Mouse (Mus musculus) embryonic facial prominence, embryonic 15.5 days (tissue): ENCODE data around the gene Qsox1. TPM values are rescaled to one million over a fixed set of nuclear protein-coding genes. Genes with fewer than 3 reads are reported as not detected.

Source experiments
- ATAC-seq: fragments of 200-750 bp; cut with Nextera tagmentation; 2 replicates; pipeline ENCODE4 v1.8.0; 2017; ENCODE audit warnings: low read depth, moderate TSS enrichment; ENCODE audit not compliant: insufficient number of reproducible peaks, low FRiP score, low TSS enrichment
- H3K27ac ChIP-seq: fragments of 300-500 bp; sonication (generic); replicated peaks from 2 replicates; pipeline ENCODE4 v1.5.1; 2015; ENCODE audit warnings: mild to moderate bottlenecking, inconsistent platforms
- H3K27me3 ChIP-seq: fragments of 300-500 bp; sonication (generic); 2 replicates; pipeline ENCODE4 v1.6.1; 2015; ENCODE audit warnings: inconsistent platforms
- H3K36me3 ChIP-seq: fragments of 300-500 bp; sonication (generic); 2 replicates; pipeline ENCODE4 v1.6.1; 2015; ENCODE audit warnings: mild to moderate bottlenecking, inconsistent platforms
- H3K4me1 ChIP-seq: fragments of 300-500 bp; sonication (generic); 2 replicates; pipeline ENCODE4 v1.6.1; 2015; ENCODE audit warnings: inconsistent platforms
- H3K4me2 ChIP-seq: fragments of 300-500 bp; sonication (generic); replicated peaks from 2 replicates; pipeline ENCODE4 v1.6.1; 2015; ENCODE audit warnings: mild to moderate bottlenecking, inconsistent platforms
- H3K4me3 ChIP-seq: fragments of 300-500 bp; sonication (generic); replicated peaks from 2 replicates; pipeline ENCODE4 v1.5.1; 2015; ENCODE audit warnings: mild to moderate bottlenecking, inconsistent platforms
- H3K9ac ChIP-seq: fragments of 300-500 bp; sonication (generic); 2 replicates; pipeline ENCODE4 v1.6.1; 2015; ENCODE audit warnings: inconsistent platforms
- H3K9me3 ChIP-seq: fragments of 300-500 bp; sonication (generic); replicated peaks from 2 replicates; pipeline ENCODE4 v1.6.1; 2016; ENCODE audit warnings: inconsistent platforms
- WGBS: fragments of 180-500 bp; shearing (Covaris S2); methylation state at CpG from one replicate; pipeline ENCODE4 v1.1.7; 2015; 5-methylcytosine and 5-hydroxymethylcytosine counted together
- polyA plus RNA-seq: library from polyadenylated mRNA; unstranded; fragments of >200 nt; fragmentation: Nextera tagmentation; extraction: Ambion mirVana; gene quantifications from 2 replicates; pipeline ENCODE4 v1.2.1, GENCODE M21; 2015

The Qsox1 gene
- polyA plus RNA-seq = 41.4 and 42.2 TPM in 2 replicates

GRCm38 (mm10) chr1:155812581-155813499 lies at the start of gene Qsox1:
TSS of gene Qsox1 (minus strand) at chr1:155812889.
- H3K27ac ChIP-seq = peak within 1 kb of the TSS; percentile 76
- ATAC-seq = peak; percentile 91
- H3K4me1 ChIP-seq = peaks cover 25% of the 10 kb centered on the region
- H3K36me3 ChIP-seq = no peaks in the 10 kb centered on the region
- H3K9me3 ChIP-seq = no peaks in the 10 kb centered on the region
- H3K4me3 ChIP-seq = peak within 1 kb of the TSS; percentile 72
- under 1% methylated on average over 62 of the region's 67 CpGs for WGBS
- no peaks in the 10 kb centered on the region for H3K27me3 ChIP-seq
- peak within 1 kb of the TSS; percentile 77 for H3K4me2 ChIP-seq
- H3K9ac ChIP-seq = peak within 1 kb of the TSS; percentile 58

DNA sequence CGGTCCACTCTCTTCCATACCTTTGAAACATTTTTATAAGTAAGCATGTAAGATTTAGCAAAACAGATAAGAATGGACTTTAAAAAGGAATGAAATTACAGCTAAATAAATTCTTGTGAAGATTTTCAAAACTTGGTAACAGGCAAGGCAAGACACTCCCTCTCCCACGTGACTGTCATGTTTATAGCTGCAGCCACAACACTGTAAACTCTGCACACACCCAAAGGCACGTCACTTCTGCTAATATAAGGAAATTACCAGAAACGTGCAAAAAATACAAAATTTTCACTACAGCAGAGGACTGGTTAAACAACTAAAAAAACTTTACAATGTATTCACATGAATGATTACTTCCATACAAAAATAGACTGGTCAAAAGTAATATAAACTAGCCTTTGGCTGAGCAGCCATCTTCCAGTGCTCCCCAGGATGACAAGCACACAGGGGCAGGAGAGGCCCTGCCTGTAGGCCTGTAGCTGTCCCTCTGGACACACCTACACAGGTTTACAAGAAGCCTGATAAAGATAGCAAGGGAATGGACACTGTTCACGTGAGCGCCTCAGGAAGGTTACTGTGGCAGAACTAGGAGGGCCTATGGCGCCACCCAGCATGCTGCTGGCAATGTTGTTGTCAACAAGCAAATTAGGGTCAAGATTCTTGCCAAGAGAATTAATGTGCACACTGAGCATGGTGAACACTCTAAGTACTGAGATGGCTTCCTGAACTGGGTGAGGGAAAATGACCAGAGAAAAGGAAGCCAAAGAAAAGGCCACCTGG lies 42.4 kb upstream of the Qsox1 start:
- ATAC-seq = no peak
- Histone ChIP-seq H3K27me3 (no peaks in the 10 kb centered on the region), H3K4me2 (no peak overlapping the region), H3K4me3 (no peak overlapping the region), H3K9me3 (no peaks in the 10 kb centered on the region), H3K36me3 (peaks cover 57% of the 10 kb centered on the region), H3K4me1 (no peaks in the 10 kb centered on the region), H3K9ac (no peak overlapping the region), H3K27ac (no peak overlapping the region)
- 82% methylated on average over 7 of the region's 7 CpGs for whole genome bisulfite sequencing

DNA sequence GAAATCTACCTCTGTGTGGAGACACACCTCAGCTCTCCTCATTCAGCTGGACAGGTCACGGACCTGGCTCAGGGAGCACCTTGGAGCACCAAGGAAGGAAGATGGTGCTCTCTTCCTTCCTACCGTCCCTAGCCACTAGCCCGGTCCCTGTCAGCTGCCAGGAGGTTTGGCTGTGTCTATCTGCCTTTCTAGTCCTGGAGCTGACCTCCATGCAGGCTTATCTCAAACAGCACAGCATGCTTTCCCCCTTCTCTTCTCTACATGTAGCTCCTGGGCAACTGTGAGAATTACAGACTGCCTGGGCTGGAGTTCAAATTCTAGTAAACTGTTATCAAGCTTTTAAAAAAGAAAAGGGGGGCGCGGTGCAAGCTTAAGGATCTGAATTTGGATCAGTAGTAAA lies 40.3 kb upstream of the Qsox1 start:
- no peaks in the 10 kb centered on the region for H3K27me3 ChIP-seq

DNA sequence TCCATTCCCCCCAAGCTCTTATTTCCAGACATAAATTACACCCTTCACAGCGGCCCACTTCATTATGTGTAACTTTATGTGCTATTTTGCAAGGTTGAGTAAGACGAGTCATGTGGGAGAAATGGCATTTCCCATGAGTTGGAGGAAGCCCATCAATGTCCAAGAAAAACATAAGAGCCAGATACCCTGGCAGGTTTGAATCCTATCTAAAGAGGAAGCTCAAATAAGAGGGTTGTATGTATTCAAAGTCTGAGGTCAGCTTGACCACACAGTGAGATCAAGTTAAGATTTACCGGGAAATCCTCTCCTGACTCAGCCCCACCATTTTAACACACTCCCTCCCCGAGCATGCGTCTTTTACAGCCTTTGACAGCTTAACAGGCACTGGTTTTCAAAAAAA lies 31.5 kb upstream of the Qsox1 start:
- Histone ChIP-seq H3K4me3 (no peak overlapping the region), H3K4me1 (no peaks in the 10 kb centered on the region), H3K4me2 (no peak overlapping the region), H3K9ac (no peak overlapping the region), H3K27ac (no peak overlapping the region), H3K9me3 (no peaks in the 10 kb centered on the region), H3K27me3 (no peaks in the 10 kb centered on the region), H3K36me3 (peaks cover 28% of the 10 kb centered on the region)
- WGBS = 76% methylated on average over 5 of the region's 5 CpGs
- ATAC-seq = no peak

More for the DNA sequence above, 40.3 kb upstream of the Qsox1 start:
- Histone ChIP-seq H3K9ac (no peak overlapping the region), H3K9me3 (no peaks in the 10 kb centered on the region), H3K4me2 (no peak overlapping the region), H3K27ac (no peak overlapping the region), H3K4me3 (no peak overlapping the region), H3K4me1 (no peaks in the 10 kb centered on the region), H3K36me3 (peaks cover 47% of the 10 kb centered on the region)
- no peak for ATAC-seq
- WGBS = 95% methylated on average over 5 of the region's 5 CpGs

DNA sequence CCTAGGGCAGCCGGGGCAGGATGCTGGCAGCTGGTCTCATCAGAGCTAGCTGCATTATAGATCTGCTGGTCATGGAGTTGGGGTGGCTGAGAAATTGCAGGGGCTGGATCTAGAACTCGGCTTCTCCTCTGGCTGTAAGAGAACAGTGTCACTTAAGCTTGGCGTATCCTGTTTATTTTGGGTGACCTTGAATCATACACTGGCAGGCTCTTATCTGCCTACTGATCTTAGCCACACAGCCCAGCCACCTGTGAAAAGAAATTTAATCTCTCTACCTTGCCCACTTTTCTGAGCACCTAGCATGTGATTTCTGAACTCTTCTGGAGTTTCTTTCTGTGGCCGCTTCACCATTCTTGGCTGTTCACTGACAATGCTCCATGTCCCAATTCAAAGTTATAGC lies 30.8 kb upstream of the Qsox1 start:
- Histone ChIP-seq H3K9ac (no peak overlapping the region), H3K27ac (no peak overlapping the region), H3K4me1 (no peaks in the 10 kb centered on the region), H3K4me2 (no peak overlapping the region), H3K9me3 (no peaks in the 10 kb centered on the region), H3K27me3 (no peaks in the 10 kb centered on the region), H3K4me3 (no peak overlapping the region), H3K36me3 (peaks cover 25% of the 10 kb centered on the region)
- 82% methylated on average over 4 of the region's 4 CpGs for WGBS
- ATAC-seq = no peak

DNA sequence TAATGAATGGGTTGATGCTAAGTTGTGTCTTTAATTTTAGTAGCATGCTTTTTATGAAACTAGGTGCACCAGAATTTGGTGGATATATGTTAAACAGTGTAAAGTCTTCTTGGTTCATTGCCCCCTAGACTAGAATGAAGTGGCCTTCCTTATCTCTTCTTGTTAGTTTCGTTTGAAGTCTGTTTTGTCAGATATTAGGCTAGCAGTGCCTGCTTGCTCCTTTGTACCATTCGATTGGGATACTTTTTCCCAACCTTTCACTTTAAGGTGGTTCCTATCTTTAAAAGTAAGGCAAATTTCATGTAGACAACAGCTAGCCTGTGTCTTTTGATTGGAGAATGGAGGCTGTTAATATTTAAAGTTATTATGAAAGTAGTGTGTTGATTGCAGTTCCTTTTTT lies 23.0 kb upstream of the Qsox1 start:
- WGBS = 85% methylated on average over 2 of the region's 2 CpGs
- Histone ChIP-seq H3K4me2 (no peak overlapping the region), H3K9me3 (no peaks in the 10 kb centered on the region), H3K9ac (no peak overlapping the region), H3K27me3 (no peaks in the 10 kb centered on the region), H3K4me1 (no peaks in the 10 kb centered on the region), H3K4me3 (no peak overlapping the region), H3K27ac (no peak overlapping the region), H3K36me3 (no peaks in the 10 kb centered on the region)
- no peak for ATAC-seq

- ATAC-seq = no peak
- Histone ChIP-seq H3K9ac (no peak overlapping the region), H3K4me2 (no peak overlapping the region), H3K4me1 (no peaks in the 10 kb centered on the region), H3K4me3 (no peak overlapping the region), H3K36me3 (no peaks in the 10 kb centered on the region), H3K27ac (no peak overlapping the region), H3K9me3 (no peaks in the 10 kb centered on the region), H3K27me3 (no peaks in the 10 kb centered on the region)
- WGBS = 82% methylated on average over 9 of the region's 9 CpGs
Measured at GRCm38 (mm10) chr1:155833610-155834009, 20.9 kb upstream of the Qsox1 start.

DNA sequence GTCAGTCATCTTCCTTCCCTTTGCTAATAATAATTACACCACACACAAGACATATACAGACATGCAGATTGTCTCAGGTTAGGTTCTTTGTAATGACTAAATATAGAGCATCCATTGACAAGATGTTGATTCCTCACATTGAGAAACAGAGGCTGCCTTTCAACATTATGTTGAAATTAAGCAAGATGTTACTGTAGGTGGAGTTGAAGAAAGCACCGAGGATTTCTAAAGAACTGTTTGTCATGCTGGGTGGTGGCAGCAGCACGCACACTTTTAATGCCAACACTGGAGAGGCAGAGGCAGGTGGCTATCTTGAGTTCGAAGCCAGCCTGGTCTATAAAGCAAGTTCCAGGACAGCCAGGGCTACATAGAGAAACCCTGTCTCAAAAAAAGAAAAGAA lies 19.3 kb upstream of the Qsox1 start:
- Histone ChIP-seq H3K4me1 (no peaks in the 10 kb centered on the region), H3K9me3 (no peaks in the 10 kb centered on the region), H3K36me3 (no peaks in the 10 kb centered on the region), H3K9ac (no peak overlapping the region), H3K27ac (no peak overlapping the region), H3K4me3 (no peak overlapping the region), H3K27me3 (no peaks in the 10 kb centered on the region), H3K4me2 (no peak overlapping the region)
- WGBS = 77% methylated on average over 3 of the region's 3 CpGs
- no peak for ATAC-seq

- Histone ChIP-seq H3K9me3 (no peaks in the 10 kb centered on the region), H3K27me3 (no peaks in the 10 kb centered on the region)
- 74% methylated on average over 6 of the region's 6 CpGs for WGBS
Measured at GRCm38 (mm10) chr1:155830861-155831260, 18.2 kb upstream of the Qsox1 start.

DNA sequence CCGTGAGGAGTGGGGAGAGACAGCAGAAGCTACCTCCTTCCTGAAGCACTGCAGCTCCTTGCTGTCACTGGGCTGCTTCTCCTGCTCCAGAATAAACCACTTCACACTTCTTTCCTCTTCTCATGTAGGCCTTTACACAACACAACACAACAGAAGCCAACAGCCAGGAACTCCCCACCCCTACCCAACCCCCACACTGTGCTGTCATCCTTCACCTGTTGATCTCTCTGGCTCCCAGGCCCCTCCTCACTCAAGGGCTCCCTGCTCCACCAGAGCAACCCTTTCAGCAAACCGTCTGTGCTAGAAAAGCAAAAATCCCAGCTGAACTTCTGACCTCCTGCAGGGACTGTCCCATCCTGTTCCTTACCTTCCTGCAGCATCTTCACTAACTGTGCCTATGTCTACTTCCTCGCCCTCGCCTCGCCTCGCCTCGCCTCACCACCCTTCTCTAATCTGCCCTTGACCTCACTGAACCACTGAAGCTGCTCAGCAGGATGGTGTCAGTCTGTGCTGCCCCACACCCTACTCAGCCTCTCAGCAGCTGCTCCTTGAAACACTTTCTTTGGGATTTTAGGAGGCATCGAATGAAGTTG lies 15.1 kb upstream of the Qsox1 start:
- Histone ChIP-seq H3K9ac (no peak overlapping the region), H3K4me3 (no peak overlapping the region), H3K36me3 (no peaks in the 10 kb centered on the region), H3K27ac (no peak overlapping the region), H3K27me3 (no peaks in the 10 kb centered on the region), H3K9me3 (no peaks in the 10 kb centered on the region), H3K4me2 (no peak overlapping the region), H3K4me1 (no peaks in the 10 kb centered on the region)
- no peak for ATAC-seq
- 53% methylated on average over 8 of the region's 8 CpGs for WGBS

More at GRCm38 (mm10) chr1:155830861-155831260, 18.2 kb upstream of the Qsox1 start:
- H3K4me3 ChIP-seq = no peak overlapping the region
- H3K9ac ChIP-seq = no peak overlapping the region
- no peaks in the 10 kb centered on the region for H3K4me1 ChIP-seq
- ATAC-seq = no peak
- no peak overlapping the region for H3K4me2 ChIP-seq
- H3K36me3 ChIP-seq = no peaks in the 10 kb centered on the region
- H3K27ac ChIP-seq = no peak overlapping the region

DNA sequence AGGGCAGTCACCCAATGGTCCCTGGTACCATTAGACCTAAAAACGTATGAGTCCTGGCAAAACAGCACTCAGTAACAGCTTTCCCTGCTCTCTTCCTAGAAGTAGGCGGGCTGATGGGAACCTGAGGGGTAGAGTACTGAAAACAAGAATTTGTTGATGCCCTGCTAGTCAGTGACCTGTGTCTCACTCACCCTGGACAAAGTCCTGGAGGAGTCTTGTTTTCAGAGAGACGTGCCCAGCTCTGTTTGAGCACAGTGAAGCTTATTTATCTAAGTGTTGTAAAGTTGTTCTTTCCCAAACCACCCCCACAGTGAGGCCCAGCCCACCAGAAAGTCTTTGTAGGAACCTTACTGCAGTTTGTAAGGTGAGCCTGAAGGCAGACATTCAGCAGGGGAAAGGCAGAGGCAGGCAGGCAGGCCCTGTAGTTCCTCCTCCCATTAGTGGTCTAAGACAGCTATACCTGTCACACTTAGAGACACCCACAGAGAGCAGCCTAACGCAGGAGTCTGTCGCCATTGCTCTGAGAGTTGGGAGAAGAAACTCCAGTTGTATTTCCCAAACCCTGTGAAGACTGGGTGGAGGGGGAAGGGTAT lies 14.2 kb upstream of the Qsox1 start:
- H3K27ac ChIP-seq = no peak overlapping the region
- H3K4me3 ChIP-seq = no peak overlapping the region
- no peak overlapping the region for H3K4me2 ChIP-seq
- no peaks in the 10 kb centered on the region for H3K36me3 ChIP-seq
- no peak for ATAC-seq
- no peak overlapping the region for H3K9ac ChIP-seq
- H3K9me3 ChIP-seq = no peaks in the 10 kb centered on the region
- H3K4me1 ChIP-seq = no peaks in the 10 kb centered on the region
- WGBS = 54% methylated on average over 5 of the region's 5 CpGs
- H3K27me3 ChIP-seq = no peaks in the 10 kb centered on the region
